Mouse (Mus musculus): ENCODE results near the gene Tmem63a. TPM values are rescaled to one million over a fixed set of nuclear protein-coding genes. Genes with fewer than 3 reads are reported as not detected.

The Tmem63a gene
- polyA plus RNA-seq, 1 experiment from 2014 or later, result 2.5 TPM

Other genes starting within 250 kb of the Tmem63a start
- gene Mixl1, start 245.3 kb upstream of the Tmem63a start, polyA plus RNA-seq (2015; fragmentation: Nextera tagmentation; extraction: Ambion mirVana), result 0.08 TPM in 1 of 2 replicates, not detected in the other
- 23.5 and 24.4 TPM in 2 replicates for gene Acbd3, start 216.3 kb upstream of the Tmem63a start, polyA plus RNA-seq (2015; fragmentation: Nextera tagmentation; extraction: Ambion mirVana)
- 2,562 and 2,745 TPM in 2 replicates for gene H3f3a, start 128.4 kb upstream of the Tmem63a start, polyA plus RNA-seq (2015; fragmentation: Nextera tagmentation; extraction: Ambion mirVana)
- 28.0 and 30.8 TPM in 2 replicates for gene Sde2, start 91.2 kb upstream of the Tmem63a start, polyA plus RNA-seq (2015; fragmentation: Nextera tagmentation; extraction: Ambion mirVana)
- gene Lefty2, start 49.2 kb upstream of the Tmem63a start, polyA plus RNA-seq (2015; fragmentation: Nextera tagmentation; extraction: Ambion mirVana), result 1.9 and 3.0 TPM in 2 replicates
- gene Pycr2, start 38.1 kb upstream of the Tmem63a start, polyA plus RNA-seq (2015; fragmentation: Nextera tagmentation; extraction: Ambion mirVana), result 73.7 and 80.6 TPM in 2 replicates
- 0.22 and 0.23 TPM in 2 replicates for gene Lefty1, start 7.3 kb upstream of the Tmem63a start, polyA plus RNA-seq (2015; fragmentation: Nextera tagmentation; extraction: Ambion mirVana)
- 7.4 and 7.6 TPM in 2 replicates for gene Ephx1, start 78.6 kb downstream of the Tmem63a start, polyA plus RNA-seq (2015; fragmentation: Nextera tagmentation; extraction: Ambion mirVana)
- gene 9130409I23Rik, start 108.9 kb downstream of the Tmem63a start, polyA plus RNA-seq (2015; fragmentation: Nextera tagmentation; extraction: Ambion mirVana), result 0.10 and 0.13 TPM in 2 replicates
- gene Nvl, start 201.9 kb downstream of the Tmem63a start, polyA plus RNA-seq (2015; fragmentation: Nextera tagmentation; extraction: Ambion mirVana), result 38.4 and 45.3 TPM in 2 replicates
- gene Cnih4, start 202.3 kb downstream of the Tmem63a start, polyA plus RNA-seq (2015; fragmentation: Nextera tagmentation; extraction: Ambion mirVana), result 52.7 and 66.7 TPM in 2 replicates

Measured in neural tube, embryonic 15.5 days (tissue).